Comparison of ENCODE assay signal across 8 mouse cellular contexts in the genomic region with DNA sequence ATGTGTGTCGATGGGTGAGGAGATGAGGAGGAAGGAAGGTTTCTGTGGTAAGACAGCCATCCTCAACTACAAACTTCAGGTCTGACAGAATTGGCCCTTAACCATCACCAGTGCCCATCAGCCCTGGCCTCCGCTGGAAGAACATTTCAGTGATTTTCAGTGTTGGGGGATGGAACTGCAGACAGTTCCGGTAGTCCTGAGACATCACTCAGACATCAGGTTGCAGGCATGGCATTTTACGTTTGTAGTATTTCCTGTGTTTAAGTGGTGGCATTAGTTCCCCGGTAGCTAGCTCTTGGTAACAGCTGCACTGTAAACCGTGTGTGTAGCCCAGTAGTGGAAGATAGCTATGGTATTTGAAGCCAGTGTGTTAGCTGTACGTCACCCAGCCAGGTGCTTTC. TPM values are rescaled to one million over a fixed set of nuclear protein-coding genes. Genes with fewer than 3 reads are reported as not detected.
DNase-seq lines count a peak whose midpoint lies in the region; ATAC-seq and TF ChIP-seq lines count a peak whose summit lies in the region.

No protein-coding gene starts in this region.

- peak overlapping the region; percentile 82 for H3K4me2 ChIP-seq in kidney, embryonic 15.5 days
- H3K4me2 ChIP-seq in embryonic facial prominence, embryonic 12.5 days (replicated peaks): peak overlapping the region; percentile 88
- peak overlapping the region; percentile 95 for H3K4me2 ChIP-seq in intestine, postnatal 0 days (replicated peaks; ENCODE audit: low read depth)

- no peak for ATAC-seq in kidney, embryonic 15.5 days (replicated peaks; ENCODE audit: low FRiP score)
- no peak for ATAC-seq in embryonic facial prominence, embryonic 12.5 days (ENCODE audit: insufficient number of reproducible peaks, insufficient read depth, low FRiP score, low TSS enrichment)
- no peak for ATAC-seq in intestine, postnatal 0 days
- peak; percentile 37; the same call in 1 of the 2 replicates for ATAC-seq in neutrophil, adult 5-6 weeks (ENCODE audit: extremely low read depth, insufficient number of reproducible peaks, low FRiP score, poor library complexity, severe bottlenecking)

- TF ChIP-seq CTCF in intestine, postnatal 0 days (IDR thresholded peaks at IDR 0.05; ENCODE audit: low read depth): no peak

- peaks cover 66% of the 10 kb centered on the region for H3K4me1 ChIP-seq in kidney, embryonic 15.5 days
- peaks cover 27% of the 10 kb centered on the region for H3K4me1 ChIP-seq in embryonic facial prominence, embryonic 12.5 days
- peaks cover 16% of the 10 kb centered on the region for H3K4me1 ChIP-seq in intestine, postnatal 0 days (replicated peaks; ENCODE audit: control insufficient read depth, insufficient read depth, low read length)

- H3K9ac ChIP-seq in kidney, embryonic 15.5 days: peak overlapping the region; percentile 98; the same call in 1 of the 2 replicates
- peak overlapping the region; percentile 99 for H3K9ac ChIP-seq in embryonic facial prominence, embryonic 12.5 days
- H3K9ac ChIP-seq in intestine, postnatal 0 days (ENCODE audit: low read depth, low read length): no peak overlapping the region

- no peaks in the 10 kb centered on the region for H3K9me3 ChIP-seq in kidney, embryonic 15.5 days (replicated peaks)
- H3K9me3 ChIP-seq in embryonic facial prominence, embryonic 12.5 days: no peaks in the 10 kb centered on the region
- H3K9me3 ChIP-seq in intestine, postnatal 0 days (ENCODE audit: control insufficient read depth): no peaks in the 10 kb centered on the region

- 25% methylated on average over 7 of the region's 7 CpGs for WGBS in kidney, embryonic 15.5 days
- WGBS in embryonic facial prominence, embryonic 12.5 days: 48% methylated on average over 7 of the region's 7 CpGs
- 41% methylated on average over 7 of the region's 7 CpGs for WGBS in intestine, postnatal 0 days

- no peak for DNase-seq in kidney, adult 9 months
- no peak for DNase-seq in left cerebral cortex, postnatal 4 days
- no peak for DNase-seq in yolk sac, embryonic 10.5 days (ENCODE audit: low spot score)
- DNase-seq in gastrocnemius, adult 8-10 months (ENCODE audit: low spot score in 2 of 2): no peak

- H3K27me3 ChIP-seq in kidney, embryonic 15.5 days: peaks cover 2% of the 10 kb centered on the region; the same call in 1 of the 2 replicates
- H3K27me3 ChIP-seq in embryonic facial prominence, embryonic 12.5 days: no peaks in the 10 kb centered on the region
- no peaks in the 10 kb centered on the region for H3K27me3 ChIP-seq in intestine, postnatal 0 days (replicated peaks; ENCODE audit: control insufficient read depth, insufficient read depth, low read length)

- intact Hi-C loops in left cerebral cortex, postnatal 4 days (cut with DNase I): no loop called here

- H3K36me3 ChIP-seq in kidney, embryonic 15.5 days: peaks cover 38% of the 10 kb centered on the region
- H3K36me3 ChIP-seq in embryonic facial prominence, embryonic 12.5 days: peaks cover 28% of the 10 kb centered on the region
- 0 out of 2 replicates have a peak, but pooled peaks cover 13% of the 10 kb centered on the region for H3K36me3 ChIP-seq in intestine, postnatal 0 days (ENCODE audit: control insufficient read depth, insufficient read depth)

- H3K27ac ChIP-seq in kidney, embryonic 15.5 days: no peak overlapping the region
- no peak overlapping the region for H3K27ac ChIP-seq in embryonic facial prominence, embryonic 12.5 days
- no peak overlapping the region for H3K27ac ChIP-seq in intestine, postnatal 0 days (ENCODE audit: low read depth, low read length)

- peak overlapping the region; percentile 89 for H3K4me3 ChIP-seq in kidney, embryonic 15.5 days (replicated peaks)
- peak overlapping the region; percentile 91 for H3K4me3 ChIP-seq in embryonic facial prominence, embryonic 12.5 days
- peak overlapping the region; percentile 97 for H3K4me3 ChIP-seq in intestine, postnatal 0 days (ENCODE audit: low read depth, low read length)

RNA-seq across cellular contexts. Expression of gene Plcg1, which starts 2.0 kb away (rescaled TPM):
- 45.8 and 52.8 TPM in 2 replicates for polyA plus RNA-seq in kidney, embryonic 15.5 days (2015; fragmentation: Nextera tagmentation; extraction: Ambion mirVana)
- 104 and 108 TPM in 2 replicates for polyA plus RNA-seq in embryonic facial prominence, embryonic 12.5 days (2016; fragmentation: Nextera tagmentation; extraction: Ambion mirVana)
- 10.9 and 13.3 TPM in 2 replicates for polyA plus RNA-seq in intestine, postnatal 0 days (2015; fragmentation: Nextera tagmentation; extraction: Ambion mirVana)
- total RNA-seq in neutrophil, adult 5-6 weeks (2017): 58.1 and 67.6 TPM in 2 replicates
- total RNA-seq in left cerebral cortex, postnatal 4 days (2021): 100 to 1,000 TPM; 176 to 190 TPM
- total RNA-seq in gastrocnemius, adult 8-10 months (2022): 10 to 100 TPM; 16.4 to 24.8 (median 19.4) TPM
